Mouse (Mus musculus): ENCODE measurements around the gene Fxyd5.

Fxyd5 gene

GRCm38 (mm10) chr7:31040281-31041022 is 1.8 kb downstream of the Fxyd5 start:
- no peak for DNase-seq (ENCODE audit: low read depth, low spot score)

DNA sequence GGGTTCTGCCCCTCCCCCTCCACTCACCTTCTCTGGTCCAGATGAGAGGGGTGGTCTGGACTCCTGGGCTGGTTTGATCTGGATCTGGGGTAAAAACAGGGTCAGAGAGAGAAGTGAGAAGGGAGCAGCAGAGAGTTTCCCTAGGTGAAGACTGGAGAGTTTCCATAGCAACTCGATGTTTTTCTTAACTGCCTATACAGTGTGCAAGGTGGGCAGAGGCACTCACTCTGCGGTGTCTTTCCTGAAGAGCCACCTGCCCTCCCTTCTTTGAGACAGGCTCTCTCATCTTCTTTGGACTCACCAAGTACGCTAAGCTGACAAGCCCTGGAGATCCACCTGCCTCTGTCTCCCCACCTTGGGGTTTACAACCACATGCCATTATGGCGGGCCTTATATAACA is 3.3 kb downstream of the Fxyd5 start:
- DNase-seq (ENCODE audit: low read depth, low spot score): no peak

DNA sequence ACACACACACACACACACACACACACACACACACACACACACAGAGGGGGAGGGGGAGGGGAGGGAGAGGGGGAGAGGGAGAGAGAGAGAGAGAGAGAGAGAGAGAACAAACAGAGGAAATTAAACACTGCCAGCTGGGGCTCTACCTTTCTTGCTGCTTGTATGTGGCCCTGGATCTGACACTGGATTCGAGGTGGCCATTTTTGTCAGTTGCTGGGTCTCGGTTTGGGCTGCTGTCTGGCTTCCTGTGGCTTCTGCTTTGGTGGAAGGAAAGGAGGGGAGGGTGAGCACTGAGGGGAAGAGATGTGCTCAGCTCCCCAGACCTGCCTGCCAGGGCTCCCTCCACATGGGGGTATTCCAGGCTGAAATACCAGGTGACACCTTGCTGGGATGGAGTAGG is 4.6 kb downstream of the Fxyd5 start:
- DNase-seq (ENCODE audit: low read depth, low spot score): no peak

DNA sequence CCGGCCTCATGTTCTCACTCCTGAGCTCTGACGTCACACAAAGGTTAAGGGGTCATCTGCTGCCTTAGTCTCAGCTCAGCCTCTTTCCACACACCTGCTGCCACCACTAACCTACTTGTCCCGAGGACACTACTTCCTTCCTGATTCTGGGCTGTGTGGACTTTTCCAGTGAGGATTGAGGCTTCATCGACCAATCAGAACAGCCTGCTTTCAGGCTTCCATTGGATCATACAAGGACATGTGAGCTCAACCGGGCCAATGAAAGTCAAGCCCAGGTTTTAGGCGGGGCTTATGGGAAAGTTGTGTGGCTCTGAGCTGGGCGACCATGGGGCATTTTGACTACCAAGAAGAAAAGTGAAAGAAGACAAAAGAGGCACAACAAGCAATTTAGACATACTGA is 5.4 kb downstream of the Fxyd5 start:
- DNase-seq (ENCODE audit: low read depth, low spot score): no peak

DNA sequence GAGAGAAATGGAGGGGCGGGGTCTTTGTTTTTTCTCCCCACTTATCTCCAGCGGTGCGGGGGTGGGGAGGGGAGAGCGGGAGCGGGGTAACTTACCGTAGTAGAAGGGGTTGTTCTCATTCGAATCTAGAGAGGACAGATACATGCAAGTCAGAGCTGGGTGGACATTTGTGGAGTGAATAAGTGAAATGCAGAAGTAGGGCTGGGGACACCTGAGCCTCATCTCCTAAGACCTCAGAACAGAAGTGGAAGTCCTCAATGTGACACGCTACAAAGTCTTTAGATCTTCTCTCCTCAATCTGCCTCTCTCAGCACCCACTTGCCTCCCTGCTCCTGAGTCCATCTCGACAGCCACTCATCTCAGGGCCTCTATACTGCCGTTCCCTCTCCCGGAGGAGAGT is 7.0 kb downstream of the Fxyd5 start:
- no peak for DNase-seq (ENCODE audit: low read depth, low spot score)

DNA sequence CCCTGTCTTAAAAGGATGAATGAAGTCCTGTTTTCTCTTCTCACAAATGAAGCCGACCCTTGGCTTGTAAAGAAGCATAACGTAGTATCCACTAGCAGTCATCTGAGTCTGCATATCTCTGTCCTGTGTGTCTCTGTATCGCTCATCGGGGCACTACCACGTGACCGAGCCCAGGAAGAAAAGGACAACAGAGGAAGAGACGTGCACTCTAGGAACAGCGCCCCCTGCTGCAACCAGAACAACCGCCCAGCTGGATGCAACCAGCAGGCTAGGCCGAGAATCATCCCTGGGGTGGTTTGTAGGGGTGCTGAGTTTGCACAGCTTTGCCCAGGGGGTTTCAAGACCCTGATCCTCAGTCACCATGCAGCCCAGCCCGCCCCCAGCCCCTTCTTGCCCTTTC is 7.5 kb downstream of the Fxyd5 start:
- no peak for DNase-seq (ENCODE audit: low read depth, low spot score)

DNA sequence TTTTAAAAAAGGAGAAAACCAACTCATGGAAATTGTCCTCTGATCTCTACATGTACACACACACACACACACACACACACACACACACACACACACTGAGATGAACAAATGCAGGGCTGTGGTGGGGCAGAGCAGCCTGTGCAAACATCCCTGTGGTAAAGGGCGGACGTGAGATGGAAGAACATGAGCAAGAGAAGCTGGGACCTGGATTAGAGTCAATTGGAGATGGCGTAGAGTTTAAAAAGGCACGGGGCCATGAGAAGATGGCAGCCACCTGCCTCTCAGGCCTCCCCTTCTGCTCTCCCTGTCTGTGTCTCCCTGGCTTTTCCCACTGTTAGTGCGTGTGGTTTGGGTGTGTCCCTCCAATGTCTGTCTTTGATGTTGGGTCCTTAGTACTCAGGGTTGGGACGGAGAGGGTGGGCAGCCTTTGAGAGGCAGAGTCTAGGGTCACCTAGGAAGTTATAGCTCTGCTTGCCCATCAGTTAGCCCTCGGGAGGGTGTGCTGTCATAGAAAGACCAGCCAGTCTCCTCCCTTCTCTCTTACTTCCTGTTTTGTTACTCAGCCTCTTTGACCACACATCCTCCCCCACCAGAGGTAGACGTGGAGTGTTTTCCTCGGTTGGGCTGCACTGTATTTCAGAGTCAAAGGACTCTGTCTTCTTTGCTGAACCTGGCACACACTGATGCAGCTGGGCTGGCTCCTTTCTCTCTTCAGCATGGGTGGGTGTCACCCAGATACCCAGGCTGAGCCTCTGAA is 8.7 kb downstream of the Fxyd5 start:
- DNase-seq (ENCODE audit: low read depth, low spot score): no peak

- no peak for DNase-seq (ENCODE audit: low read depth, low spot score)
These were observed 10.6 kb downstream of the Fxyd5 start for GRCm38 (mm10) chr7:31031731-31032130.

GRCm38 (mm10) chr7:31030717-31031116 is 11.6 kb downstream of the Fxyd5 start:
- DNase-seq (ENCODE audit: low read depth, low spot score): no peak

DNA sequence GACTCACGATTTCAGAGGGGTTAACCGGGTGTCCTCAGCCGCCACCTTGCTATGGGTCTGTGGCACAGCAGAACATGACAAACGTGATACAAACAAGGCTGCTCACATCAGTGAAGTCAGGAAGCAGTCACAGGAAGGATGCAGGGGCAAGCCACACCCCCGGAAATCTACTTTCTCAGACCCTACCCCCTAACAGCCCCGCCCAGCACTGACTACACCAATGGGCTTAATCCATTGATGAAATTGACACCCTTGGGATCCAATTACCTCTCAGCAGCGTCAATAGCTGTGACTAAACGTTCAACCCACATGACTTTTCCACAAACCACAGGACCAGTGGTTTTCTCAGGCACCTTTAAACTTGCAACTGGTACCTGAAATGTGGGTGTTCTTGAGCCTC is 13.7 kb downstream of the Fxyd5 start:
- no peak for DNase-seq (ENCODE audit: low read depth, low spot score)

GRCm38 (mm10) chr7:31017104-31017901 is 25.0 kb downstream of the Fxyd5 start:
- peak; percentile 17 for DNase-seq (ENCODE audit: low read depth, low spot score)

- no peak for DNase-seq (ENCODE audit: low read depth, low spot score)
These were observed 29.3 kb downstream of the Fxyd5 start for GRCm38 (mm10) chr7:31012971-31013370.

GRCm38 (mm10) chr7:31008889-31009288 is 33.4 kb downstream of the Fxyd5 start:
- no peak for DNase-seq (ENCODE audit: low read depth, low spot score)

GRCm38 (mm10) chr7:31008175-31008574 is 34.1 kb downstream of the Fxyd5 start:
- no peak for DNase-seq (ENCODE audit: low read depth, low spot score)

DNA sequence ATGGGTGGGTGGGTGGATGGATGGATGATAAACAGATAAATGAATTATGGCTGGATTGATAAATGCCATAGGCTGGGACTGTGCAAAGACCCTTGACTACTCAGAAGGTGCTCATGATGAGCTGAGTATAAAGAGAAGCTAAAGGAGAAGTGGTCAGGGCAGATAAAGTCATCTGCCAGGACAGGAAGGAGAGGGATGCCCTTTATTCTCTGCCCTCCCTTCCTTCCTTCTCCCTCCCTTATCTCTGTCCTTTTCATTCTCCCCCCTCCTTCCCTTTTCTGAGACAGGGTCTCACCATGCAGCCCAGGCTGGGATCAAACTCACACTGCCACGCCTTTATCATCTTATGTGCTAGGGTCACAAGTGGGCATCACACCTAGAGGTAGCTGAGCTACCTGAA is 34.5 kb downstream of the Fxyd5 start:
- no peak for DNase-seq (ENCODE audit: low read depth, low spot score)

DNA sequence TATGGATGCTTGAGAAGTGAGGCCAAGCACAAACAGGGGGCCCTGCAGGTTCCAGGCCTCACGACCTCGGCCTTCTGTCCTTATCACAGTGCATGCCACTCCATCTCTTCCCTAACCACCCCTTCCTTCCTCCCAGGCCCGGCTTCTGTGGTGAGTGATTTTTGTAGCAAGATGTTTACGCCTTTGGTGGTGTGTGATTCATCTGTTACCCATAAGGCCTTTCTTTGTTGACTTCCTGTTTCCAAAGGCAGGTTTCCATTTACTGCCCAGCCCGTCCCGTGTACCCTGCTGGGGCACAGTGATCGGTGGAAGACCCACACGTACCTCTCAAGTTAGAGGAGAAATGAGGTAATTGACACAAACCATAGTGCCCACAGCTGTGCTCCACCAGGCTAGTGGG is 39.6 kb downstream of the Fxyd5 start:
- no peak for DNase-seq (ENCODE audit: low read depth, low spot score)

GRCm38 (mm10) chr7:31000505-31001020 is 41.7 kb downstream of the Fxyd5 start:
- DNase-seq (ENCODE audit: low read depth, low spot score): peak; percentile 26

DNA sequence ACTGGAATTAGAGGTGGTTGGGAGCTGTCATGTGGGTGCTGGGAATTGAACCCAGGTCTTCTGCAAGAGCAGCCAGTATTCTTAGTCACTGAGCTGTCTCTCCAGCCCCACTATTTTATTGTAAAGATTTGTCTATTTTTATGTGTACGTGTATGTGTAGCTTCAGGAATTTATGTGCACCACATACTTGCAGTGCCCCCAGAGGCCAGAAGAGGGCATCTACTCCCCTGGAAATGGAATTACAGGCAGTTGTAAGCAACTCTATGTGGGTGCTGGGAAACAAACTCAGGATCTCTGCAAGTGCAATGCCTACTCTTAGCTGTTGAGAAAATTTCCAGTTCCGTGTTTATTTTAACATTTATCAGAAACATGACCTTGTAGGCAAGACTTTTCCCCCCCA is 45.8 kb downstream of the Fxyd5 start:
- no peak for DNase-seq (ENCODE audit: low read depth, low spot score)

GRCm38 (mm10) chr7:30993986-30994385 is 48.3 kb downstream of the Fxyd5 start:
- DNase-seq (ENCODE audit: low read depth, low spot score): no peak

GRCm38 (mm10) chr7:30992148-30992547 is 50.1 kb downstream of the Fxyd5 start:
- DNase-seq (ENCODE audit: low read depth, low spot score): no peak

- DNase-seq (ENCODE audit: low read depth, low spot score): no peak
These were observed 53.6 kb downstream of the Fxyd5 start for GRCm38 (mm10) chr7:30988519-30989162.

GRCm38 (mm10) chr7:30985357-30985756 is 56.9 kb downstream of the Fxyd5 start:
- no peak for DNase-seq (ENCODE audit: low read depth, low spot score)
